In the genomic region with DNA sequence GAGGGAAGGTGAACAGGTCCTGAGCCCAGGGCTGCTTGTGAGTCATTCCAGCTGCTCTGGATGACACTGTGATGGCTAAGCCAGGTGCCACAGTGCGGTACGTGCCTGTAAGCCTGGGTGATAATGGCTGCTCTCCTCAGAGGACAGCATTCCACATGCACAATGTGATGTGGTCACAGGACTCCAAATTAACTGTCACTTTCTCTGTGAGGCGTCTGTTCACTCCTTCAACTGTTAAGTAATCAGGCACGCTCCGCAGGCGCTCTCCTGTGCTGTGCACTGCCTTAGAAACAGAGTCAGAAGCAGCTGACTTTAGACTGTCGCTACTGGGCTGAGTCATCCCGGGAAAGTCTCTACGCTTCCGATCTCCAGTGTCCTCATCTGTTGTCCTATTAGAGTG, we compare ENCODE assay signal across 14 mouse cellular contexts. TPM values are rescaled to one million over a fixed set of nuclear protein-coding genes. Genes with fewer than 3 reads are reported as not detected.
DNase-seq lines count a peak whose midpoint lies in the region; ATAC-seq and TF ChIP-seq lines count a peak whose summit lies in the region.
"Had no signal": no experiment of that assay in that cellular context is flagged by ENCODE, and none has a peak within 500 bp of the region (broad histone marks: within the 10 kb centered on the region; RNA-seq: fewer than 3 reads in every experiment).

No protein-coding gene starts in this region.

- no peaks in the 10 kb centered on the region for H3K79me2 ChIP-seq in heart, adult 2 months (replicated peaks; ENCODE audit: control insufficient read depth, insufficient read depth, low read length)

- no peaks in the 10 kb centered on the region for H3K27me3 ChIP-seq in heart, adult 2 months (ENCODE audit: control insufficient read depth, insufficient read depth, low read length)
- no peaks in the 10 kb centered on the region for H3K27me3 ChIP-seq in limb, embryonic 15.5 days
- no peaks in the 10 kb centered on the region for H3K27me3 ChIP-seq in limb, embryonic 10.5 days (ENCODE audit: low read depth, poor library complexity, severe bottlenecking)
- H3K27me3 ChIP-seq in E14TG2a.4 (ENCODE audit: insufficient read depth, low read length) = peaks cover 7% of the 10 kb centered on the region
- peaks cover 24% of the 10 kb centered on the region for H3K27me3 ChIP-seq in liver, embryonic 15.5 days
- H3K27me3 ChIP-seq in midbrain, embryonic 16.5 days (ENCODE audit: control insufficient read depth, insufficient read depth, low read depth, low read length) = no peaks in the 10 kb centered on the region
- H3K27me3 ChIP-seq: forebrain, embryonic 15.5 days had no signal

- 48% methylated on average over 10 of the region's 10 CpGs for WGBS in heart, adult 2 months
- WGBS in limb, embryonic 15.5 days = 61% methylated on average over 10 of the region's 10 CpGs
- WGBS in limb, embryonic 10.5 days = 75% methylated on average over 10 of the region's 10 CpGs
- WGBS in liver, embryonic 15.5 days (ENCODE audit: insufficient replicate concordance) = 62% methylated on average over 10 of the region's 10 CpGs
- whole genome bisulfite sequencing in midbrain, embryonic 16.5 days = 51% methylated on average over 10 of the region's 10 CpGs

- TF ChIP-seq POLR2A in heart, adult 2 months (IDR thresholded peaks at IDR 0.05; ENCODE audit: insufficient read depth, low read depth, low read length) = no peak

- intact Hi-C loops in heart, adult 2 months (cut with DNase I) = no loop called here

- no peak overlapping the region for H3K27ac ChIP-seq in heart, adult 2 months
- peak overlapping the region; percentile 43; the same call in 1 of the 2 replicates for H3K27ac ChIP-seq in limb, embryonic 15.5 days
- H3K27ac ChIP-seq in limb, embryonic 10.5 days = no peak overlapping the region
- 0 out of 2 replicates have a peak overlapping the region, but pooled peaks have one; percentile 2 for H3K27ac ChIP-seq in liver, embryonic 15.5 days (replicated peaks)
- H3K27ac ChIP-seq in midbrain, embryonic 16.5 days (ENCODE audit: low read length) = no peak overlapping the region
- H3K27ac ChIP-seq: forebrain, embryonic 15.5 days; hindbrain, postnatal 0 days; layer of hippocampus, adult 2 months had no signal

- H3K9ac ChIP-seq in heart, adult 2 months (ENCODE audit: low read depth, low read length) = no peak overlapping the region
- H3K9ac ChIP-seq in limb, embryonic 15.5 days = no peak overlapping the region
- H3K9ac ChIP-seq in liver, embryonic 15.5 days = no peak overlapping the region
- H3K9ac ChIP-seq in midbrain, embryonic 16.5 days (ENCODE audit: low read depth, low read length) = no peak overlapping the region
- H3K9ac ChIP-seq: forebrain, embryonic 15.5 days had no signal

- no peak for ATAC-seq in limb, embryonic 15.5 days (ENCODE audit: insufficient number of reproducible peaks, low FRiP score, low TSS enrichment, low read depth)
- no peak for ATAC-seq in liver, embryonic 15.5 days (ENCODE audit: insufficient read depth)
- no peak for ATAC-seq in midbrain, embryonic 16.5 days
- ATAC-seq: forebrain, embryonic 15.5 days; hindbrain, postnatal 0 days had no signal

- no peak for TF ChIP-seq CTCF in heart, adult 2 months (IDR thresholded peaks at IDR 0.05)
- no peak for TF ChIP-seq CTCF in E14TG2a.4 (conservative IDR thresholded peaks at IDR 0.05; ENCODE audit: low read length)

- H3K9me3 ChIP-seq in limb, embryonic 15.5 days = no peaks in the 10 kb centered on the region
- no peaks in the 10 kb centered on the region for H3K9me3 ChIP-seq in limb, embryonic 10.5 days (replicated peaks)
- peaks cover 7% of the 10 kb centered on the region for H3K9me3 ChIP-seq in E14TG2a.4 (ENCODE audit: low read length)
- H3K9me3 ChIP-seq in liver, embryonic 15.5 days (replicated peaks) = no peaks in the 10 kb centered on the region
- no peaks in the 10 kb centered on the region for H3K9me3 ChIP-seq in midbrain, embryonic 16.5 days (replicated peaks; ENCODE audit: control insufficient read depth, low read length, poor library complexity, severe bottlenecking)
- H3K9me3 ChIP-seq: forebrain, embryonic 15.5 days had no signal

- no peaks in the 10 kb centered on the region for H3K36me3 ChIP-seq in heart, adult 2 months (ENCODE audit: control insufficient read depth, insufficient read depth, low read length)
- H3K36me3 ChIP-seq in limb, embryonic 15.5 days = peaks cover 14% of the 10 kb centered on the region
- peaks cover 22% of the 10 kb centered on the region for H3K36me3 ChIP-seq in limb, embryonic 10.5 days
- H3K36me3 ChIP-seq in E14TG2a.4 (ENCODE audit: insufficient read depth, low read length) = peaks cover 26% of the 10 kb centered on the region
- H3K36me3 ChIP-seq in liver, embryonic 15.5 days (replicated peaks) = peaks cover 31% of the 10 kb centered on the region
- H3K36me3 ChIP-seq in midbrain, embryonic 16.5 days (ENCODE audit: control insufficient read depth, insufficient read depth, low read length) = peaks cover 2% of the 10 kb centered on the region; the same call in 1 of the 2 replicates

- no peak overlapping the region for H3K4me3 ChIP-seq in heart, adult 2 months
- H3K4me3 ChIP-seq in limb, embryonic 15.5 days = no peak overlapping the region
- H3K4me3 ChIP-seq in limb, embryonic 10.5 days = no peak overlapping the region
- peak overlapping the region; percentile 43 for H3K4me3 ChIP-seq in E14TG2a.4 (replicated peaks; ENCODE audit: low read length)
- no peak overlapping the region for H3K4me3 ChIP-seq in liver, embryonic 15.5 days (replicated peaks)
- H3K4me3 ChIP-seq in midbrain, embryonic 16.5 days (ENCODE audit: low read depth, low read length) = no peak overlapping the region
- H3K4me3 ChIP-seq: forebrain, embryonic 15.5 days; layer of hippocampus, adult 2 months had no signal

- peak; percentile 88 for DNase-seq in heart, adult 11 months
- DNase-seq in heart, adult 2 months = no peak
- DNase-seq in limb, embryonic 10.5 days (ENCODE audit: low spot score) = no peak
- no peak for DNase-seq in cerebellum, postnatal 36 days
- DNase-seq: adrenal gland, postnatal 14 days; cerebellum, postnatal 25 days; gastrocnemius, postnatal 25 days had no signal

- H3K4me2 ChIP-seq in limb, embryonic 15.5 days = no peak overlapping the region
- H3K4me2 ChIP-seq in liver, embryonic 15.5 days = no peak overlapping the region
- H3K4me2 ChIP-seq in midbrain, embryonic 16.5 days (ENCODE audit: low read length) = no peak overlapping the region
- H3K4me2 ChIP-seq: forebrain, embryonic 15.5 days had no signal

- H3K4me1 ChIP-seq in heart, adult 2 months (ENCODE audit: control insufficient read depth, insufficient read depth, low read length) = no peaks in the 10 kb centered on the region
- H3K4me1 ChIP-seq in limb, embryonic 15.5 days = peaks cover 7% of the 10 kb centered on the region; the same call in 1 of the 2 replicates
- peaks cover 14% of the 10 kb centered on the region for H3K4me1 ChIP-seq in limb, embryonic 10.5 days
- H3K4me1 ChIP-seq in E14TG2a.4 (replicated peaks; ENCODE audit: low read depth, low read length) = peaks cover 68% of the 10 kb centered on the region
- peaks cover 43% of the 10 kb centered on the region for H3K4me1 ChIP-seq in liver, embryonic 15.5 days (replicated peaks)
- H3K4me1 ChIP-seq in midbrain, embryonic 16.5 days (ENCODE audit: control insufficient read depth, insufficient read depth, low read length) = peaks cover 10% of the 10 kb centered on the region

- TF ChIP-seq EP300 in heart, adult 2 months (IDR thresholded peaks at IDR 0.05; ENCODE audit: insufficient read depth, low read depth, low read length) = no peak

RNA-seq across cellular contexts. Expression of a gene that starts 32.7 kb away (rescaled TPM):
- total RNA-seq in heart, adult 2 months (2021) = 10 to 100 TPM in 1 of 2 experiments, 1 to 10 TPM in 1; 8.9 to 18.9 TPM
- polyA plus RNA-seq in heart, adult 2 months (2012; rRNA removed) = 16.6 and 18.1 TPM in 2 replicates
- polyA plus RNA-seq in limb, embryonic 15.5 days (2015; fragmentation: Nextera tagmentation; extraction: Ambion mirVana) = 179 and 208 TPM in 2 replicates
- polyA plus RNA-seq in limb, embryonic 10.5 days (2016; fragmentation: Nextera tagmentation; extraction: Ambion mirVana) = 110 and 139 TPM in 2 replicates
- 293 and 326 TPM in 2 replicates for polyA plus RNA-seq in liver, embryonic 15.5 days (2015; fragmentation: Nextera tagmentation; extraction: Ambion mirVana)
- 90.7 and 91.6 TPM in 2 replicates for polyA plus RNA-seq in midbrain, embryonic 16.5 days (2015; fragmentation: Nextera tagmentation; extraction: Ambion mirVana)

RNA-seq across cellular contexts. Expression of a gene that starts 32.8 kb away (rescaled TPM):
- total RNA-seq in heart, adult 2 months (2021) = 10 to 100 TPM; 20.6 to 23.4 TPM
- polyA plus RNA-seq in heart, adult 2 months (2012; rRNA removed) = 20.6 and 41.2 TPM in 2 replicates
- polyA plus RNA-seq in limb, embryonic 15.5 days (2015; fragmentation: Nextera tagmentation; extraction: Ambion mirVana) = 7.0 and 7.7 TPM in 2 replicates
- polyA plus RNA-seq in limb, embryonic 10.5 days (2016; fragmentation: Nextera tagmentation; extraction: Ambion mirVana) = 10.1 and 10.3 TPM in 2 replicates
- polyA plus RNA-seq in liver, embryonic 15.5 days (2015; fragmentation: Nextera tagmentation; extraction: Ambion mirVana) = 2.2 and 2.5 TPM in 2 replicates
- 4.0 and 6.1 TPM in 2 replicates for polyA plus RNA-seq in midbrain, embryonic 16.5 days (2015; fragmentation: Nextera tagmentation; extraction: Ambion mirVana)

RNA-seq across cellular contexts. Expression of a gene that starts 48.6 kb away (rescaled TPM):
- under 1 TPM in 1 of 2 experiments, not detected in 1; 0.09 TPM for total RNA-seq in heart, adult 2 months (2021)
- 0.10 and 0.20 TPM in 2 replicates for polyA plus RNA-seq in heart, adult 2 months (2012; rRNA removed)
- polyA plus RNA-seq in limb, embryonic 15.5 days (2015; fragmentation: Nextera tagmentation; extraction: Ambion mirVana) = 1.3 and 3.4 TPM in 2 replicates
- 6.8 and 7.7 TPM in 2 replicates for polyA plus RNA-seq in limb, embryonic 10.5 days (2016; fragmentation: Nextera tagmentation; extraction: Ambion mirVana)
- 386 and 428 TPM in 2 replicates for polyA plus RNA-seq in liver, embryonic 15.5 days (2015; fragmentation: Nextera tagmentation; extraction: Ambion mirVana)
- 0.14 and 0.52 TPM in 2 replicates for polyA plus RNA-seq in midbrain, embryonic 16.5 days (2015; fragmentation: Nextera tagmentation; extraction: Ambion mirVana)
- total RNA-seq: gastrocnemius, postnatal 25 days had no signal

RNA-seq across cellular contexts. Expression of a gene that starts 53.9 kb away (rescaled TPM):
- 10 to 100 TPM; 13.6 to 17.5 TPM for total RNA-seq in heart, adult 2 months (2021)
- 20.3 and 24.5 TPM in 2 replicates for polyA plus RNA-seq in heart, adult 2 months (2012; rRNA removed)
- 190 and 212 TPM in 2 replicates for polyA plus RNA-seq in limb, embryonic 15.5 days (2015; fragmentation: Nextera tagmentation; extraction: Ambion mirVana)
- 115 and 133 TPM in 2 replicates for polyA plus RNA-seq in limb, embryonic 10.5 days (2016; fragmentation: Nextera tagmentation; extraction: Ambion mirVana)
- 82.6 and 91.9 TPM in 2 replicates for polyA plus RNA-seq in liver, embryonic 15.5 days (2015; fragmentation: Nextera tagmentation; extraction: Ambion mirVana)
- 220 and 230 TPM in 2 replicates for polyA plus RNA-seq in midbrain, embryonic 16.5 days (2015; fragmentation: Nextera tagmentation; extraction: Ambion mirVana)

Comparison
In these comparisons a context has a peak if more than half of its experiments do, and no peak if none do; other contexts are left out.
1. H3K27ac ChIP-seq: peak in limb, embryonic 15.5 days (single experiment) and liver, embryonic 15.5 days (single experiment); none in heart, adult 2 months (single experiment), limb, embryonic 10.5 days (single experiment) and midbrain, embryonic 16.5 days (single experiment).
2. RNA of a gene that starts 48.6 kb away (polyA plus RNA-seq): 386 to 428 TPM in liver, embryonic 15.5 days; 6.8 to 7.7 TPM in limb, embryonic 10.5 days, 1.3 to 3.4 TPM in limb, embryonic 15.5 days, 0.14 to 0.52 TPM in midbrain, embryonic 16.5 days and 0.10 to 0.20 TPM in heart, adult 2 months; every median in the first group is over 10 times any median in the second.